10 mouse cellular contexts compared by ENCODE assay signal in genomic region chr12:85106292-85106691, GRCm38 (mm10). TPM values are rescaled to one million over a fixed set of nuclear protein-coding genes. Genes with fewer than 3 reads are reported as not detected.
A peak's percentile ranks its signal among the peaks of the same experiment; 100 is the strongest.
DNase-seq lines count a peak whose midpoint lies in the region; ATAC-seq and TF ChIP-seq lines count a peak whose summit lies in the region.
"Had no signal": no experiment of that assay in that cellular context is flagged by ENCODE, and none has a peak within 500 bp of the region (broad histone marks: within the 10 kb centered on the region; RNA-seq: fewer than 3 reads in every experiment).

No protein-coding gene starts in this region.

- TF ChIP-seq CTCF in lung, embryonic 14.5 days (IDR thresholded peaks at IDR 0.05; ENCODE audit: low read depth): no peak

- 3% methylated on average over 8 of the region's 8 CpGs for WGBS in forebrain, embryonic 10.5 days
- WGBS in forebrain, embryonic 16.5 days: 8% methylated on average over 8 of the region's 8 CpGs
- WGBS in lung, embryonic 14.5 days: 2% methylated on average over 8 of the region's 8 CpGs
- WGBS in hindbrain, embryonic 11.5 days: 3% methylated on average over 8 of the region's 8 CpGs
- WGBS in midbrain, embryonic 14.5 days: 3% methylated on average over 8 of the region's 8 CpGs

- peaks cover 40% of the 10 kb centered on the region for H3K4me1 ChIP-seq in forebrain, embryonic 10.5 days
- peaks cover 7% of the 10 kb centered on the region for H3K4me1 ChIP-seq in forebrain, embryonic 16.5 days (replicated peaks; ENCODE audit: control insufficient read depth, insufficient read depth, low read length)
- H3K4me1 ChIP-seq in lung, embryonic 14.5 days (ENCODE audit: insufficient read depth): peaks cover 7% of the 10 kb centered on the region; the same call in 1 of the 2 replicates
- H3K4me1 ChIP-seq in hindbrain, embryonic 11.5 days (replicated peaks; ENCODE audit: control insufficient read depth, insufficient read depth, low read length): 0 out of 2 replicates have a peak, but pooled peaks cover 3% of the 10 kb centered on the region
- peaks cover 9% of the 10 kb centered on the region; the same call in 1 of the 2 replicates for H3K4me1 ChIP-seq in midbrain, embryonic 14.5 days (ENCODE audit: control insufficient read depth, insufficient read depth, low read length)

- no peak overlapping the region for H3K9ac ChIP-seq in forebrain, embryonic 16.5 days (replicated peaks; ENCODE audit: low read depth, low read length)
- H3K9ac ChIP-seq in lung, embryonic 14.5 days: no peak overlapping the region
- H3K9ac ChIP-seq in hindbrain, embryonic 11.5 days (ENCODE audit: low read depth, low read length): no peak overlapping the region
- H3K9ac ChIP-seq in midbrain, embryonic 14.5 days (replicated peaks; ENCODE audit: low read length): no peak overlapping the region

- intact Hi-C loops in left cerebral cortex, postnatal 25 days (cut with DNase I): no loop called here

- peak; percentile 34 for DNase-seq in forebrain, embryonic 10.5 days (ENCODE audit: extremely low spot score, low spot score)
- peak; percentile 20 for DNase-seq in lung, embryonic 14.5 days
- DNase-seq in lung, postnatal 14 days: no peak
- peak; percentile 27 for DNase-seq in hindbrain, embryonic 11.5 days (ENCODE audit: low spot score)
- no peak for DNase-seq in midbrain, embryonic 14.5 days
- DNase-seq in layer of hippocampus, postnatal 36 days: no peak
- DNase-seq in left cerebral cortex, postnatal 25 days (ENCODE audit: low spot score in 2 of 2): no peak
- DNase-seq: cerebellum, adult 9-10 months; heart, postnatal 36 days had no signal

- H3K4me2 ChIP-seq in forebrain, embryonic 16.5 days (ENCODE audit: low read length): no peak overlapping the region
- peak overlapping the region; percentile 36; the same call in 1 of the 2 replicates for H3K4me2 ChIP-seq in lung, embryonic 14.5 days
- H3K4me2 ChIP-seq in hindbrain, embryonic 11.5 days (replicated peaks; ENCODE audit: low read depth, low read length): 0 out of 2 replicates have a peak overlapping the region, but pooled peaks have one; percentile 12
- peak overlapping the region; percentile 25; the same call in 1 of the 2 replicates for H3K4me2 ChIP-seq in midbrain, embryonic 14.5 days (ENCODE audit: low read length)

- no peaks in the 10 kb centered on the region for H3K9me3 ChIP-seq in forebrain, embryonic 10.5 days
- no peaks in the 10 kb centered on the region for H3K9me3 ChIP-seq in forebrain, embryonic 16.5 days (ENCODE audit: control insufficient read depth, low read length)
- no peaks in the 10 kb centered on the region for H3K9me3 ChIP-seq in lung, embryonic 14.5 days (ENCODE audit: low read depth, low read length)
- no peaks in the 10 kb centered on the region for H3K9me3 ChIP-seq in hindbrain, embryonic 11.5 days (ENCODE audit: control insufficient read depth, low read length)
- no peaks in the 10 kb centered on the region for H3K9me3 ChIP-seq in midbrain, embryonic 14.5 days (ENCODE audit: control insufficient read depth, low read length)

- H3K4me3 ChIP-seq in forebrain, embryonic 10.5 days: peak overlapping the region; percentile 36
- no peak overlapping the region for H3K4me3 ChIP-seq in forebrain, embryonic 16.5 days (replicated peaks; ENCODE audit: low read length)
- no peak overlapping the region; the same call in 1 of the 2 replicates for H3K4me3 ChIP-seq in lung, embryonic 14.5 days (ENCODE audit: low read depth, low read length)
- H3K4me3 ChIP-seq in hindbrain, embryonic 11.5 days (ENCODE audit: low read depth, low read length): no peak overlapping the region
- H3K4me3 ChIP-seq in midbrain, embryonic 14.5 days (replicated peaks; ENCODE audit: low read depth, low read length): no peak overlapping the region

- no peak overlapping the region for H3K27ac ChIP-seq in forebrain, embryonic 10.5 days
- no peak overlapping the region for H3K27ac ChIP-seq in forebrain, embryonic 16.5 days (ENCODE audit: low read length)
- no peak overlapping the region for H3K27ac ChIP-seq in lung, embryonic 14.5 days (ENCODE audit: low read depth)
- no peak overlapping the region for H3K27ac ChIP-seq in hindbrain, embryonic 11.5 days (ENCODE audit: low read depth, low read length)
- no peak overlapping the region for H3K27ac ChIP-seq in midbrain, embryonic 14.5 days (replicated peaks; ENCODE audit: low read depth, low read length)

- ATAC-seq in forebrain, embryonic 16.5 days: no peak
- ATAC-seq in lung, embryonic 14.5 days (ENCODE audit: insufficient read depth): no peak
- ATAC-seq in hindbrain, embryonic 11.5 days (ENCODE audit: low FRiP score): no peak
- no peak for ATAC-seq in midbrain, embryonic 14.5 days (ENCODE audit: low FRiP score, low TSS enrichment)

- no peaks in the 10 kb centered on the region for H3K27me3 ChIP-seq in forebrain, embryonic 10.5 days (ENCODE audit: poor library complexity, severe bottlenecking)
- H3K27me3 ChIP-seq in forebrain, embryonic 16.5 days (replicated peaks; ENCODE audit: control insufficient read depth, insufficient read depth, low read length): no peaks in the 10 kb centered on the region
- no peaks in the 10 kb centered on the region for H3K27me3 ChIP-seq in lung, embryonic 14.5 days (ENCODE audit: insufficient read depth, low read length)
- no peaks in the 10 kb centered on the region for H3K27me3 ChIP-seq in hindbrain, embryonic 11.5 days (ENCODE audit: control insufficient read depth, insufficient read depth, low read length)
- H3K27me3 ChIP-seq in midbrain, embryonic 14.5 days (ENCODE audit: control insufficient read depth, insufficient read depth, low read length): no peaks in the 10 kb centered on the region

- no peaks in the 10 kb centered on the region for H3K36me3 ChIP-seq in forebrain, embryonic 10.5 days (replicated peaks)
- no peaks in the 10 kb centered on the region for H3K36me3 ChIP-seq in forebrain, embryonic 16.5 days (ENCODE audit: control insufficient read depth, insufficient read depth)
- H3K36me3 ChIP-seq in lung, embryonic 14.5 days (ENCODE audit: insufficient read depth): no peaks in the 10 kb centered on the region
- no peaks in the 10 kb centered on the region for H3K36me3 ChIP-seq in hindbrain, embryonic 11.5 days (ENCODE audit: control insufficient read depth, insufficient read depth, low read length)
- no peaks in the 10 kb centered on the region for H3K36me3 ChIP-seq in midbrain, embryonic 14.5 days (ENCODE audit: control insufficient read depth, insufficient read depth, low read length)

RNA-seq across cellular contexts. Expression of gene Prox2, which starts 4.3 kb away (rescaled TPM):
- 2.3 and 2.7 TPM in 2 replicates for polyA plus RNA-seq in forebrain, embryonic 10.5 days (2016; fragmentation: Nextera tagmentation; extraction: Ambion mirVana)
- 1.6 and 2.1 TPM in 2 replicates for polyA plus RNA-seq in forebrain, embryonic 16.5 days (2015; fragmentation: Nextera tagmentation; extraction: Ambion mirVana)
- 3.1 and 4.6 TPM in 2 replicates for polyA plus RNA-seq in lung, embryonic 14.5 days (2014; fragmentation: Nextera tagmentation; extraction: Ambion mirVana)
- polyA plus RNA-seq in hindbrain, embryonic 11.5 days (2014; fragmentation: Nextera tagmentation; extraction: Ambion mirVana): 2.4 and 4.1 TPM in 2 replicates
- polyA plus RNA-seq in midbrain, embryonic 14.5 days (2014; fragmentation: Nextera tagmentation; extraction: Ambion mirVana): 1.7 and 2.1 TPM in 2 replicates
- total RNA-seq in layer of hippocampus, postnatal 36 days (2021): 1 to 10 TPM; 1.7 to 2.0 TPM
- 1 to 10 TPM; 1.3 to 1.4 TPM for total RNA-seq in left cerebral cortex, postnatal 25 days (2021)

RNA-seq across cellular contexts. Expression of gene Dlst, which starts 4.3 kb away (rescaled TPM):
- 113 and 122 TPM in 2 replicates for polyA plus RNA-seq in forebrain, embryonic 10.5 days (2016; fragmentation: Nextera tagmentation; extraction: Ambion mirVana)
- polyA plus RNA-seq in forebrain, embryonic 16.5 days (2015; fragmentation: Nextera tagmentation; extraction: Ambion mirVana): 102 and 106 TPM in 2 replicates
- polyA plus RNA-seq in lung, embryonic 14.5 days (2014; fragmentation: Nextera tagmentation; extraction: Ambion mirVana): 112 and 115 TPM in 2 replicates
- polyA plus RNA-seq in hindbrain, embryonic 11.5 days (2014; fragmentation: Nextera tagmentation; extraction: Ambion mirVana): 98.7 and 101 TPM in 2 replicates
- 67.9 and 98.0 TPM in 2 replicates for polyA plus RNA-seq in midbrain, embryonic 14.5 days (2014; fragmentation: Nextera tagmentation; extraction: Ambion mirVana)
- total RNA-seq in layer of hippocampus, postnatal 36 days (2021): 100 to 1,000 TPM; 145 to 152 TPM
- 100 to 1,000 TPM; 157 TPM for total RNA-seq in left cerebral cortex, postnatal 25 days (2021)

RNA-seq across cellular contexts. Expression of gene Rps6kl1, which starts 44.8 kb away (rescaled TPM):
- polyA plus RNA-seq in forebrain, embryonic 10.5 days (2016; fragmentation: Nextera tagmentation; extraction: Ambion mirVana): 0.89 and 1.0 TPM in 2 replicates
- polyA plus RNA-seq in forebrain, embryonic 16.5 days (2015; fragmentation: Nextera tagmentation; extraction: Ambion mirVana): 23.7 and 30.8 TPM in 2 replicates
- 0.91 and 1.0 TPM in 2 replicates for polyA plus RNA-seq in lung, embryonic 14.5 days (2014; fragmentation: Nextera tagmentation; extraction: Ambion mirVana)
- polyA plus RNA-seq in hindbrain, embryonic 11.5 days (2014; fragmentation: Nextera tagmentation; extraction: Ambion mirVana): 2.3 and 2.6 TPM in 2 replicates
- polyA plus RNA-seq in midbrain, embryonic 14.5 days (2014; fragmentation: Nextera tagmentation; extraction: Ambion mirVana): 22.2 and 27.1 TPM in 2 replicates
- 10 to 100 TPM; 39.9 to 40.2 TPM for total RNA-seq in layer of hippocampus, postnatal 36 days (2021)
- 10 to 100 TPM; 31.8 to 35.5 TPM for total RNA-seq in left cerebral cortex, postnatal 25 days (2021)

Comparison
In these comparisons a context has a peak if more than half of its experiments do, and no peak if none do; other contexts are left out.
1. DNase-seq: peak in forebrain, embryonic 10.5 days (single experiment), lung, embryonic 14.5 days (single experiment) and hindbrain, embryonic 11.5 days (single experiment); none in lung, postnatal 14 days (single experiment), midbrain, embryonic 14.5 days (single experiment), layer of hippocampus, postnatal 36 days (0 of 2) and left cerebral cortex, postnatal 25 days (0 of 2).